Mouse (Mus musculus) megakaryocyte, embryonic 14.5 days (primary cell): Measurements from ENCODE around the gene Dennd2c.

Experiments used
- FLI1 ChIP-seq: IDR thresholded peaks from 2 replicates; pipeline ENCODE4 v1.6.1; 2012; ENCODE audit warnings: low read length, inconsistent platforms, mixed read lengths
- GATA1 ChIP-seq: IDR thresholded peaks from 3 replicates; pipeline ENCODE4 v1.6.1; 2012; ENCODE audit warnings: mixed read lengths, low read length, inconsistent platforms, borderline replicate concordance

DNA sequence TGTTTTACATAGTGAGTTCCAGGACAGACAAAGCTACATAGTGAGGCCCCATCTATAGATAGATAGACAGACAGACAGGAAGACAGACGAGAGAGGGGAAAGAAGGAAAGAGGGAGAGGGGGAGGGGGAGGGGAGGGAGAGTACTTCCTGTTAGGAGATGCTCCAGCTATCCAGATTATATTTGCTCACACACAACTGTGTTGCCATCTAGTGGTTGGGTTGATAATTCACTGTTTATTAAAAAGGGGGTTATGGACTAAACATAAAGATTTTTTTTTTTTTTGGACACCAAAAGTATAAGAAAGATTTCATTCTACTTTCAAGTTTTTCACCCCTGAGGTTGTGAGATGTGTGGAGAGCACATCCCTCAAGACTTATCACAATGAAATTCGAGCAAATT is 1.7 kb upstream of the Dennd2c start:
- no peak for TF ChIP-seq GATA1
- TF ChIP-seq FLI1 = no peak
